Mouse (Mus musculus) left cerebral cortex, adult 11 months (tissue): Measurements from ENCODE around the gene Camk2g.

Experiments
- DNase-seq: peaks from one replicate; pipeline ENCODE4 v3.0.0; 2022; ENCODE audit warnings: low spot score

Camk2g gene

GRCm38 (mm10) chr14:20793758-20794531, at the start of gene Camk2g:
Camk2g (minus strand) TSS chr14:20794088.
- no peak for DNase-seq

GRCm38 (mm10) chr14:20842629-20843028, 48.7 kb upstream of the Camk2g start:
- DNase-seq, result no peak

GRCm38 (mm10) chr14:20841526-20841925, 47.6 kb upstream of the Camk2g start:
- DNase-seq, result no peak

GRCm38 (mm10) chr14:20837681-20838080, 43.8 kb upstream of the Camk2g start:
- DNase-seq, result no peak

GRCm38 (mm10) chr14:20836905-20837376, 43.1 kb upstream of the Camk2g start:
- DNase-seq, result no peak

- DNase-seq, result peak; percentile 34
These were observed 42.5 kb upstream of the Camk2g start, which contains the start of gene Plau for GRCm38 (mm10) chr14:20836171-20836904. Plau (plus strand) TSS chr14:20836660.

GRCm38 (mm10) chr14:20834136-20834535, 40.2 kb upstream of the Camk2g start:
- DNase-seq, result no peak

- no peak for DNase-seq
These were observed 39.6 kb upstream of the Camk2g start for GRCm38 (mm10) chr14:20833525-20833924.

GRCm38 (mm10) chr14:20831915-20832314, 38.0 kb upstream of the Camk2g start:
- no peak for DNase-seq

- no peak for DNase-seq
These were observed 37.4 kb upstream of the Camk2g start for GRCm38 (mm10) chr14:20831141-20831910.

- no peak for DNase-seq
These were observed 35.9 kb upstream of the Camk2g start for GRCm38 (mm10) chr14:20829523-20830366.

GRCm38 (mm10) chr14:20828524-20828923, 34.6 kb upstream of the Camk2g start:
- no peak for DNase-seq

GRCm38 (mm10) chr14:20827491-20827890, 33.6 kb upstream of the Camk2g start:
- no peak for DNase-seq

GRCm38 (mm10) chr14:20827061-20827460, 33.2 kb upstream of the Camk2g start:
- DNase-seq, result no peak

GRCm38 (mm10) chr14:20825516-20825915, 31.6 kb upstream of the Camk2g start:
- no peak for DNase-seq

- no peak for DNase-seq
These were observed 30.6 kb upstream of the Camk2g start for GRCm38 (mm10) chr14:20824517-20824916.

GRCm38 (mm10) chr14:20815448-20815847, 21.6 kb upstream of the Camk2g start:
- no peak for DNase-seq

GRCm38 (mm10) chr14:20811779-20812406, 18.0 kb upstream of the Camk2g start:
- DNase-seq, result no peak

- no peak for DNase-seq
These were observed 17.3 kb upstream of the Camk2g start for GRCm38 (mm10) chr14:20811236-20811635.

GRCm38 (mm10) chr14:20809820-20810219, 15.9 kb upstream of the Camk2g start:
- DNase-seq, result no peak

GRCm38 (mm10) chr14:20809349-20809748, 15.5 kb upstream of the Camk2g start:
- no peak for DNase-seq
